Mouse (Mus musculus) kidney, embryonic 15.5 days (tissue): ENCODE measurements around the gene Mark1. TPM values are rescaled to one million over a fixed set of nuclear protein-coding genes. Genes with fewer than 3 reads are reported as not detected.

Experiments used
- ATAC-seq: fragments of 200-750 bp; cut with Nextera tagmentation; replicated peaks from 2 replicates; pipeline ENCODE4 v1.8.0; 2017; ENCODE audit warnings: moderate TSS enrichment; ENCODE audit not compliant: low FRiP score
- H3K27ac ChIP-seq: fragments of 300-500 bp; sonication (generic); 2 replicates; pipeline ENCODE4 v1.5.1; 2015; ENCODE audit warnings: mild to moderate bottlenecking, inconsistent platforms
- H3K27me3 ChIP-seq: fragments of 300-500 bp; sonication (generic); 2 replicates; pipeline ENCODE4 v1.6.1; 2015; ENCODE audit warnings: inconsistent platforms
- H3K36me3 ChIP-seq: fragments of 300-500 bp; sonication (generic); 2 replicates; pipeline ENCODE4 v1.6.1; 2015; ENCODE audit warnings: inconsistent platforms
- H3K4me1 ChIP-seq: fragments of 300-500 bp; sonication (generic); 2 replicates; pipeline ENCODE4 v1.6.1; 2015; ENCODE audit warnings: inconsistent platforms
- H3K4me2 ChIP-seq: fragments of 300-500 bp; sonication (generic); 2 replicates; pipeline ENCODE4 v1.6.1; 2015; ENCODE audit warnings: moderate library complexity, mild to moderate bottlenecking, inconsistent platforms
- H3K4me3 ChIP-seq: fragments of 300-500 bp; sonication (generic); replicated peaks from 2 replicates; pipeline ENCODE4 v1.5.1; 2015; ENCODE audit warnings: mild to moderate bottlenecking, inconsistent platforms
- H3K9ac ChIP-seq: fragments of 300-500 bp; sonication (generic); 2 replicates; pipeline ENCODE4 v1.6.1; 2015; ENCODE audit warnings: mild to moderate bottlenecking, inconsistent platforms
- H3K9me3 ChIP-seq: fragments of 300-500 bp; sonication (generic); replicated peaks from 2 replicates; pipeline ENCODE4 v1.6.1; 2016; ENCODE audit warnings: inconsistent platforms
- WGBS: fragments of 180-500 bp; shearing (Covaris S2); methylation state at CpG from one replicate; pipeline ENCODE4 v1.1.7; 2015; ENCODE audit warnings: mixed read lengths; 5-methylcytosine and 5-hydroxymethylcytosine counted together
- polyA plus RNA-seq: library from polyadenylated mRNA; unstranded; fragments of >200 nt; fragmentation: Nextera tagmentation; extraction: Ambion mirVana; gene quantifications from 2 replicates; pipeline ENCODE4 v1.2.1, GENCODE M21; 2015

Gene Mark1
- polyA plus RNA-seq, 1 experiment from 2014 or later: 1.7 TPM

GRCm38 (mm10) chr1:184881861-184882260 is 117.5 kb downstream of the Mark1 start:
- H3K27me3 ChIP-seq: peaks cover 45% of the 10 kb centered on the region
- H3K9me3 ChIP-seq: no peaks in the 10 kb centered on the region
- ATAC-seq: no peak
- H3K4me2 ChIP-seq: peak overlapping the region; percentile 72
- WGBS: 69% methylated on average over 7 of the region's 7 CpGs
- peaks cover 18% of the 10 kb centered on the region for H3K4me1 ChIP-seq
- peak overlapping the region; percentile 50 for H3K4me3 ChIP-seq
- H3K9ac ChIP-seq: peak overlapping the region; percentile 38; the same call in 1 of the 2 replicates
- H3K27ac ChIP-seq: no peak overlapping the region
- no peaks in the 10 kb centered on the region for H3K36me3 ChIP-seq

- no peaks in the 10 kb centered on the region for H3K36me3 ChIP-seq
- H3K27ac ChIP-seq: no peak overlapping the region
- H3K9me3 ChIP-seq: no peaks in the 10 kb centered on the region
- peak overlapping the region; percentile 72 for H3K4me2 ChIP-seq
- peak overlapping the region; percentile 50 for H3K4me3 ChIP-seq
- no peak for ATAC-seq
- H3K27me3 ChIP-seq: peaks cover 47% of the 10 kb centered on the region
- 89% methylated on average over 5 of the region's 5 CpGs for WGBS
- H3K4me1 ChIP-seq: peaks cover 18% of the 10 kb centered on the region
- peak overlapping the region; percentile 10; the same call in 1 of the 2 replicates for H3K9ac ChIP-seq
Measured at GRCm38 (mm10) chr1:184881211-184881610, 118.2 kb downstream of the Mark1 start.

- no peaks in the 10 kb centered on the region for H3K9me3 ChIP-seq
- WGBS: 54% methylated on average over 6 of the region's 6 CpGs
- H3K4me1 ChIP-seq: peaks cover 26% of the 10 kb centered on the region
- H3K9ac ChIP-seq: no peak overlapping the region
- H3K27ac ChIP-seq: peak overlapping the region; percentile 66
- ATAC-seq: peak; percentile 58
- H3K36me3 ChIP-seq: no peaks in the 10 kb centered on the region
- H3K4me2 ChIP-seq: peak overlapping the region; percentile 3; the same call in 1 of the 2 replicates
- H3K27me3 ChIP-seq: peaks cover 35% of the 10 kb centered on the region
- no peak overlapping the region for H3K4me3 ChIP-seq
Measured at GRCm38 (mm10) chr1:184878860-184879259, 120.5 kb downstream of the Mark1 start.

- H3K27me3 ChIP-seq: peaks cover 20% of the 10 kb centered on the region
- 74% methylated on average over 2 of the region's 2 CpGs for WGBS
- no peak overlapping the region for H3K4me2 ChIP-seq
- no peak overlapping the region for H3K4me3 ChIP-seq
- H3K9ac ChIP-seq: no peak overlapping the region
- H3K4me1 ChIP-seq: peaks cover 23% of the 10 kb centered on the region
- no peaks in the 10 kb centered on the region for H3K9me3 ChIP-seq
- H3K27ac ChIP-seq: no peak overlapping the region
- no peaks in the 10 kb centered on the region for H3K36me3 ChIP-seq
- no peak for ATAC-seq
Measured at GRCm38 (mm10) chr1:184877306-184877705, 122.1 kb downstream of the Mark1 start.

- H3K9ac ChIP-seq: no peak overlapping the region
- peaks cover 3% of the 10 kb centered on the region; the same call in 1 of the 2 replicates for H3K27me3 ChIP-seq
- no peak for ATAC-seq
- H3K4me2 ChIP-seq: no peak overlapping the region
- no peaks in the 10 kb centered on the region for H3K36me3 ChIP-seq
- H3K4me1 ChIP-seq: peaks cover 44% of the 10 kb centered on the region
- H3K4me3 ChIP-seq: no peak overlapping the region
- no peak overlapping the region for H3K27ac ChIP-seq
- no peaks in the 10 kb centered on the region for H3K9me3 ChIP-seq
- 80% methylated on average over 11 of the region's 11 CpGs for WGBS
Measured at GRCm38 (mm10) chr1:184873910-184874309, 125.5 kb downstream of the Mark1 start.

GRCm38 (mm10) chr1:184872069-184872819 is 127.1 kb downstream of the Mark1 start:
- Histone ChIP-seq H3K36me3 (no peaks in the 10 kb centered on the region), H3K27me3 (peaks cover 3% of the 10 kb centered on the region; the same call in 1 of the 2 replicates)
- 0 out of 2 replicates have a peak, but pooled peaks have one; percentile 52 for ATAC-seq

GRCm38 (mm10) chr1:184871506-184871905 is 127.9 kb downstream of the Mark1 start:
- Histone ChIP-seq H3K36me3 (no peaks in the 10 kb centered on the region), H3K4me3 (no peak overlapping the region), H3K4me1 (peaks cover 54% of the 10 kb centered on the region), H3K9me3 (no peaks in the 10 kb centered on the region), H3K4me2 (no peak overlapping the region), H3K27me3 (no peaks in the 10 kb centered on the region), H3K27ac (peak overlapping the region; percentile 82), H3K9ac (no peak overlapping the region)
- WGBS: 77% methylated on average over 1 of the region's 1 CpGs
- peak; percentile 57 for ATAC-seq

More at GRCm38 (mm10) chr1:184872069-184872819, 127.1 kb downstream of the Mark1 start:
- peak overlapping the region; percentile 82 for H3K27ac ChIP-seq
- H3K4me2 ChIP-seq: no peak overlapping the region
- WGBS: 67% methylated on average over 7 of the region's 7 CpGs
- H3K4me3 ChIP-seq: no peak overlapping the region
- peaks cover 51% of the 10 kb centered on the region for H3K4me1 ChIP-seq
- no peak overlapping the region for H3K9ac ChIP-seq
- no peaks in the 10 kb centered on the region for H3K9me3 ChIP-seq

- peak overlapping the region; percentile 82 for H3K27ac ChIP-seq
- H3K4me2 ChIP-seq: no peak overlapping the region
- 71% methylated on average over 11 of the region's 11 CpGs for WGBS
- H3K27me3 ChIP-seq: no peaks in the 10 kb centered on the region
- H3K4me1 ChIP-seq: peaks cover 54% of the 10 kb centered on the region
- no peak overlapping the region for H3K4me3 ChIP-seq
- H3K36me3 ChIP-seq: no peaks in the 10 kb centered on the region
- ATAC-seq: no peak
- no peaks in the 10 kb centered on the region for H3K9me3 ChIP-seq
- no peak overlapping the region for H3K9ac ChIP-seq
Measured at GRCm38 (mm10) chr1:184870646-184871385, 128.6 kb downstream of the Mark1 start.

GRCm38 (mm10) chr1:184869939-184870565 is 129.3 kb downstream of the Mark1 start:
- ATAC-seq: peak; percentile 15; the same call in 1 of the 2 replicates
- 72% methylated on average over 4 of the region's 4 CpGs for WGBS
- H3K27ac ChIP-seq: peak overlapping the region; percentile 82

GRCm38 (mm10) chr1:184867640-184868120 is 131.7 kb downstream of the Mark1 start:
- H3K4me3 ChIP-seq: no peak overlapping the region
- H3K27ac ChIP-seq: no peak overlapping the region
- no peak for ATAC-seq
- no peak overlapping the region for H3K9ac ChIP-seq
- 77% methylated on average over 3 of the region's 3 CpGs for WGBS
- H3K9me3 ChIP-seq: no peaks in the 10 kb centered on the region
- H3K4me1 ChIP-seq: peaks cover 59% of the 10 kb centered on the region
- H3K27me3 ChIP-seq: no peaks in the 10 kb centered on the region
- H3K36me3 ChIP-seq: no peaks in the 10 kb centered on the region
- no peak overlapping the region for H3K4me2 ChIP-seq

More at GRCm38 (mm10) chr1:184869939-184870565, 129.3 kb downstream of the Mark1 start:
- Histone ChIP-seq H3K4me3 (no peak overlapping the region), H3K9ac (no peak overlapping the region), H3K36me3 (no peaks in the 10 kb centered on the region), H3K27me3 (no peaks in the 10 kb centered on the region), H3K9me3 (no peaks in the 10 kb centered on the region), H3K4me1 (peaks cover 54% of the 10 kb centered on the region), H3K4me2 (no peak overlapping the region)

- Histone ChIP-seq H3K9ac (no peak overlapping the region), H3K27ac (peak overlapping the region; percentile 71), H3K4me1 (peaks cover 37% of the 10 kb centered on the region), H3K4me2 (no peak overlapping the region), H3K27me3 (no peaks in the 10 kb centered on the region), H3K9me3 (no peaks in the 10 kb centered on the region), H3K36me3 (no peaks in the 10 kb centered on the region), H3K4me3 (no peak overlapping the region)
- ATAC-seq: peak; percentile 50
- 32% methylated on average over 7 of the region's 7 CpGs for WGBS
Measured at GRCm38 (mm10) chr1:184864381-184864801, 135.0 kb downstream of the Mark1 start.
